Mouse (Mus musculus) bone marrow macrophage, adult 2 months (primary cell): Measurements from ENCODE around the gene Gm5485.

Source experiments
- CTCF ChIP-seq: IDR thresholded peaks from 2 replicates; pipeline ENCODE4 v1.5.1; 2012; ENCODE audit warnings: low read depth, mild to moderate bottlenecking, low read length, moderate library complexity
- POLR2A ChIP-seq: IDR thresholded peaks from 2 replicates; pipeline ENCODE4 v1.6.1; 2012; ENCODE audit warnings: mild to moderate bottlenecking, low read depth, low read length, borderline replicate concordance

DNA sequence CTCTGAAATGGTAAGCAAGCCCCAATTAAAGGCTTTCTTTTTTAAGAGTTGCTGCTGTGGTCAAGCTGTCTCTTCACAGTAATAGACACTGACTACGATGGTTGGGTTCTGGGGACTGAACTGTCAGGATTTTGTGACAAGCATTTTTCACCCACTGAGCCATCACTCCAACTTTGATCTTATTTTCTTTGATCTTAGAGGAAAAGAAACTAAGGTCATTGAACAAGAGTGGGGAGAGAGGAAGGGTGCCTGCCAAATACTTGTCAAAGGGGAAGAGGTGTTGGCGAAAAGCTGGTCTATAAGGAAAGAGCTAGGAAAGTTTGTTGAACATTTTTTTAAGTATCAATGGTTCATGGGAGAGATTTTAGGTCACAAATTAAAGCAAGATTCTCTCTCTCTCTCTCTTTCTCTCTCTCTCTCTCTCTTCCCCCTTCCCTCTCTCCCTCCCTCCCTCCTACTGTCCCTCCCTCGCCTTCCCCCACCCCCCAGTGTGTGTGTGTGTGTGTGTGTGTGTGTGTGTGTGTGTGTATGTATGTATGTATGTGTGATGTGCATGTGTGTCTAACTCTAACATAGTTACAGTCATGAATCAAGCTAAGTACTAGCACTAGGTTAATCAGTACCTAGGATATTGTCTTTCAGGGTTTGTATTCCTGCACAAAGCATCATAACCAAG lies 28.5 kb downstream of the Gm5485 start:
- TF ChIP-seq CTCF (no peak), POLR2A (no peak)
